Comparison of ENCODE assay signal across 8 mouse cellular contexts in genomic region chr9:82975342-82976215, GRCm38 (mm10). TPM values are rescaled to one million over a fixed set of nuclear protein-coding genes. Genes with fewer than 3 reads are reported as not detected.
DNase-seq lines count a peak whose midpoint lies in the region; ATAC-seq and TF ChIP-seq lines count a peak whose summit lies in the region.

Phip (minus strand) TSS chr9:82975516.

- peak; percentile 92 for DNase-seq in T-cell, adult 2 months (ENCODE audit: low spot score)
- peak; percentile 96 for DNase-seq in cerebellum, postnatal 36 days
- DNase-seq in frontal cortex, postnatal 36 days (ENCODE audit: low spot score in 2 of 2), result peak; percentile 93 to 94
- peak; percentile 95 to 96 for DNase-seq in left cerebral cortex, adult 2 months (ENCODE audit: extremely low spot score in 1 of 2, low spot score in 2 of 2)
- peak; percentile 93 to 95 for DNase-seq in right cerebral cortex, adult 2 months (ENCODE audit: low spot score in 2 of 2)
- peak; percentile 93 for DNase-seq in urinary bladder, postnatal 14 days (ENCODE audit: low spot score)

- ATAC-seq in hindbrain, embryonic 15.5 days (ENCODE audit: low FRiP score, low read depth), result peak; percentile 90
- ATAC-seq in megakaryocyte, adult 5-6 weeks (ENCODE audit: poor library complexity, severe bottlenecking), result peak; percentile 80

- H3K27me3 ChIP-seq in hindbrain, embryonic 15.5 days, result no peaks in the 10 kb centered on the region

- intact Hi-C loops in left cerebral cortex, adult 2 months (cut with DNase I), result loop anchor here (1.0 to 5.0 kb wide), 7 partner anchors 65 to 622 kb away; partner anchors contain the start of genes Hmgn3 and Sh3bgrl2

- peaks cover 23% of the 10 kb centered on the region for H3K4me1 ChIP-seq in hindbrain, embryonic 15.5 days (replicated peaks)

- H3K36me3 ChIP-seq in hindbrain, embryonic 15.5 days, result no peaks in the 10 kb centered on the region

- no peaks in the 10 kb centered on the region for H3K9me3 ChIP-seq in hindbrain, embryonic 15.5 days

- no peak; the same call in none of the 2 replicates for TF ChIP-seq CTCF in left cerebral cortex, adult 2 months (IDR thresholded peaks at IDR 0.05)

- peak within 1 kb of the TSS; percentile 96 for H3K4me3 ChIP-seq in hindbrain, embryonic 15.5 days
- peak within 1 kb of the TSS; percentile 81 for H3K4me3 ChIP-seq in left cerebral cortex, adult 2 months

- WGBS in hindbrain, embryonic 15.5 days, result under 1% methylated on average over 57 of the region's 79 CpGs

- peak within 1 kb of the TSS; percentile 86 for H3K4me2 ChIP-seq in hindbrain, embryonic 15.5 days

- H3K9ac ChIP-seq in hindbrain, embryonic 15.5 days, result peak within 1 kb of the TSS; percentile 98

- peak within 1 kb of the TSS; percentile 100 for H3K27ac ChIP-seq in hindbrain, embryonic 15.5 days (replicated peaks)
- peak within 1 kb of the TSS; percentile 99 for H3K27ac ChIP-seq in left cerebral cortex, adult 2 months

RNA-seq across cellular contexts. Expression of gene Phip, which starts in this region (rescaled TPM):
- polyA plus RNA-seq in hindbrain, embryonic 15.5 days (2015; fragmentation: Nextera tagmentation; extraction: Ambion mirVana), result 78.7 and 83.7 TPM in 2 replicates
- 10 to 100 TPM; 76.6 to 78.7 TPM for total RNA-seq in left cerebral cortex, adult 2 months (2021)
- 79.6 and 80.0 TPM in 2 replicates for total RNA-seq in megakaryocyte, adult 5-6 weeks (2015)
- 89.6 and 119 TPM in 2 replicates for total RNA-seq in megakaryocyte, adult 5-6 weeks (2017)

Comparison
In these comparisons a context has a peak if more than half of its experiments do, and no peak if none do; other contexts are left out.
1. Peak in every context shown above with its lines: DNase-seq, ATAC-seq, H3K4me3 ChIP-seq and H3K27ac ChIP-seq.